Mouse (Mus musculus) granulocyte monocyte progenitor cell, adult 5-6 weeks (primary cell): ENCODE measurements at regions not wholly inside any gene's neighbourhood (a gene's known extent, or its start where the extent isn't known, plus 50 kb on each side); places are given as distances from the start of the nearest gene placed in this dataset.
A peak's percentile ranks its signal among the peaks of the same experiment; 100 is the strongest.

ENCODE experiments used
- ATAC-seq: replicated peaks from 2 replicates; pipeline ENCODE4 v1.8.0; 2016; ENCODE audit warnings: mild to moderate bottlenecking, moderate TSS enrichment, inconsistent platforms; ENCODE audit not compliant: poor library complexity, severe bottlenecking

DNA sequence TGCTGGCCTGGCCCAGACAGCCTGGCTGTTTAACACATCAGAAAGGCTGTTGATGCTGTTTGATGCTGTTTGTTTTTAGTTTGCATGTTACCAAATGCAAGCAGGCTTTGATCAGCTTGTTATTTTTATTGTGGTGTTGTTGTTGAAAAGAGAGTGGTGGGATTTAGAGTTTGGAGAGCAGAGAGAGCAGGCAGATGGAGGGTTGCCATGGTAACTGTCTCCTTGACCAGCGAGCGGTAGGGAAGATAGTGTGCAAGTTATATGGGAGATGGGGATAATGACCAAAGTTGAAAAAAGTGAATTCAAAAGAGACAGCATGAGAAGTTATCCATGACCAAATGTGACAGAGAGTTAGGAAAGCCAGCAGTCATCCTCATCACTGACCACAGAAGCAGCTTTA lies 83.3 kb downstream of the Cmc2 start:
- ATAC-seq, result no peak

- no peak for ATAC-seq
These were observed 89.1 kb downstream of the Cmc2 start for GRCm38 (mm10) chr8:116832181-116832580.

GRCm38 (mm10) chr8:116829631-116830030 lies 91.6 kb downstream of the Cmc2 start:
- ATAC-seq, result no peak

- ATAC-seq, result no peak
These were observed 93.0 kb downstream of the Cmc2 start for GRCm38 (mm10) chr8:116828220-116828619.

GRCm38 (mm10) chr8:116827141-116827540 lies 94.1 kb downstream of the Cmc2 start:
- ATAC-seq, result no peak

- ATAC-seq, result peak; percentile 59
These were observed 81.5 kb upstream of the Cdyl2 start for GRCm38 (mm10) chr8:116814118-116814851.

DNA sequence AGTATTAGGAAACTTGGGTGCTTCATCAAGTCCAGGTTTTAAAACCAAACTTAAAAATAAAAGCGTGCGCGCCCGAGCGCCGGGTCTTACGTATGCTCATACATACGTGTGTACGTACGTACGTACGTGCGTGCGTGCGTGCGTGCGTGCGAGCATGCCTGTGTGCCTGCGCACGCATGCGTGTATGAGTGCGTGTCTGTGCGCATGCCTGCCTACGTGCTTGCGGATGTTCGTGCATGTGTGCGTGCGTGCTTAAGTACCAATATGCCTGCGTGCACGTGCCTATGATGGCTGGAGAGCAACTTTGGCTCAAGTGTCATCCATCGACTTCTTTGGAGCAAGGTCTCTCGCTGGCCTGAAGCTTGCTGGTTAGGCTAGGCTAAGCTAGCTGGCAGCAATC lies 68.5 kb upstream of the Cdyl2 start:
- ATAC-seq, result no peak

- ATAC-seq, result no peak
These were observed 67.8 kb upstream of the Cdyl2 start for GRCm38 (mm10) chr8:116800636-116801035.

DNA sequence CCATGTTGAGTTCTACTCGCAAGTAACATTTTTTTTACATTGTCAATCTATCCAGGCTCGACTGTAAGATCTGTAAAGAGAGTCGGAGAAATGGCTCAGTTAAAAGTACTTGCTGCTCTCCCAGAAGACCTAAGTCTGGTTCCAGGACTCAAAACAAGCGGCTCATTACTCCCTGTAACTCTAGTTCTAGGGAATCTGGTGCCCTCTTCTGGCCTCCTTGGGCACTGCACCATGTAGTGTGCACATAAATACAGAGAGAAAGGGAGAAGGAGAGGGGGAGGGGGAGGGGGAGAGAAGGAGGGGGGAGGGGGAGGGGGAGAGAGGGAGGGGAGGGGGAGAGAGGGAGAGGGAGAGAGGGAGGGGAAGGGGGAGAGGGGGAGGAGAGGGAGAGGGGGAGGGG lies 66.2 kb upstream of the Cdyl2 start:
- ATAC-seq, result no peak

GRCm38 (mm10) chr8:116795713-116796112 lies 62.9 kb upstream of the Cdyl2 start:
- peak; percentile 100 for ATAC-seq

DNA sequence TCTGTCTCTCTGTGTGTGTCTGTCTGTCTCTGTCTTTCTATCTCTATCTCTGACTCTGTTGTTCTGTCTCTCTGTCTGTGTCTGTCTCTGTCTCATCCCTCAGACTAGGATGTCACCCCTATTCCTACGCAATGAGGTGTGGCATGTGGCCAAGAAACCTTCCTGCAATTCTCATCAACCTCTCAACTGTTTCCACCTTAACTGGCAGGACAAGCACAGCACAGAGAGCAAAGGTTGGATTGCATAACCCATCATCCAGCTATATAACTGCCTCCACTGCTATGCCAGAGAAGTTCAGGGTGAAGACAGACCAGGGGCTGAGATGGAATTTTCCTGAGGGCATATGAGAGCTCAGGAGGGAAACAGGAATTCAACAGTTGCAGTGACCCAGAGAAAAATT lies 60.3 kb upstream of the Cdyl2 start:
- ATAC-seq, result no peak

DNA sequence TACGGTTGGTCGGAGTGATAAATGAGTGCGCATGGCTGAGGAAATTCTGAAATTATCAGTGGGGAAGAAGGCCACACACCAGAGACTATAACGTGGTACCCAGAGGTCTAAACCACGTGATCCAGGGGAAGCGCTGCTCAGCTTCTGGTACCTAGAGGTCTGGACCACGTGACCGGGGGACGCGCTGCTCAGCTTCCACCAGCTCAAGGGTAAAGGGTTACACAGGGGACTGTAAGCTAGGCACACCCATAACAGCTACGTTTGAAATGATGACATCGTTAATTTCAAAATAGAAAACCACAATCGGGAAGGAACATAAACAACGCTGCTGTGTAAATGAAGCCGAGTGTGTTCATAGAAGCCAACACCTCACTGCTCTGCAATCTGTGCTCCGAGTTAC lies 57.5 kb upstream of the Cdyl2 start:
- peak; percentile 80 for ATAC-seq
